Mouse (Mus musculus): ENCODE measurements around the gene Olfr800. TPM values are rescaled to one million over a fixed set of nuclear protein-coding genes. Genes with fewer than 3 reads are reported as not detected.

The Olfr800 gene
- polyA plus RNA-seq (2017; shearing (Covaris generic)), result not detected

DNA sequence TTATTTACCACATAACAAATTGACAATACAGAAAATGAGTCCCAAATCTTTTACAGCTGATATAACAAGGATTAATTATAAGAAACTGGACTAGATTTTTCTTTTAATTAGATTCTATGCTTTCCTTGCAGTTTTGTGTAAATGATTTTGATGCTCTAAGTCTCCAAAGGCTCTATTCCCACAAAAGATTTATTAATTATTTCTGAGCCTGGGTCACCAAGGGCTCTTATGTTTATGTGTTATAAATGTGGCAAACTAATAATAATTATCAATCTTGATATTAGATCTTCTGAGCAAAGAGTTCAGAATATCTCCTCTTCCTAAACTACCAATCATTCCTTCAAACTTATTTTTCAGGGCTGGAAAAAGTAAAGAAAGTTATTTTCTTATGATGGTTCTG lies at the start of gene Olfr800:
Gene Olfr800, plus strand, starts transcription at position 301 of the 400 bp plus-strand sequence.

GRCm38 (mm10) chr10:129612470-129612869 lies 45.0 kb upstream of the Olfr800 start, which contains the start of gene Olfr796:
Gene Olfr796, minus strand, starts transcription at chr10:129612570.

GRCm38 (mm10) chr10:129627834-129628233 lies 29.7 kb upstream of the Olfr800 start, which contains the start of gene Olfr798:
Gene Olfr798, minus strand, starts transcription at chr10:129627934.

GRCm38 (mm10) chr10:129637184-129637583 lies 20.3 kb upstream of the Olfr800 start, which contains the start of gene Olfr799:
Gene Olfr799, plus strand, starts transcription at chr10:129637484.

GRCm38 (mm10) chr10:129673765-129674164 lies 16.3 kb downstream of the Olfr800 start, which contains the start of gene Olfr801:
Gene Olfr801, minus strand, starts transcription at chr10:129673865.

GRCm38 (mm10) chr10:129688069-129688468 lies 30.6 kb downstream of the Olfr800 start, which contains the start of gene Olfr802:
Gene Olfr802, minus strand, starts transcription at chr10:129688169.

DNA sequence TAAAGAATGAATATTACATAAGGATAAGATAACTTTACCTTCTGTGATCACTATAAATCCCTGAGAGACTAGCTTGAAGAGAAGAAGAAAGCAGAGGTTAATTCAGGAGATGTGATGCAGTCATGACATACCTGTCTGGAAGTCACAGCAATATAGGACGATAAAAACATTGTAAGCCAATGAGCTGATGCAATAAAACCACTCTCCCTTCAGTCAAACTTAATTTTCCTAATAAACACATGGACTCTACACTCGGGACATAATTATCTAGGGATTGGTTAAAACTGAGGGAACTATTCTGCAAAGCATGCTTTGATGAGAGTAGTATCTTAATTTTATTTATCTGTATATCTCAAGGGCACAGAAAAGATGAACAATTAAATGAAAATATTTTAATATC lies 36.7 kb downstream of the Olfr800 start, which contains the start of gene Olfr803:
Gene Olfr803, minus strand, starts transcription at position 101 of the 400 bp plus-strand sequence.

GRCm38 (mm10) chr10:129702910-129703309 lies 45.4 kb downstream of the Olfr800 start, which contains the start of gene Olfr804:
Gene Olfr804, plus strand, starts transcription at chr10:129703210.

Other genes starting within 250 kb of the Olfr800 start
- gene Olfr786, start 230.4 kb upstream of the Olfr800 start, polyA plus RNA-seq (2017; shearing (Covaris generic)), result not detected
- 0.20 TPM for gene Olfr787, start 195.8 kb upstream of the Olfr800 start, polyA plus RNA-seq (2017; shearing (Covaris generic))
- gene Olfr788, start 186.7 kb upstream of the Olfr800 start, polyA plus RNA-seq (2017; shearing (Covaris generic)), result 0.21 TPM
- gene Olfr789, start 172.9 kb upstream of the Olfr800 start, polyA plus RNA-seq (2017; shearing (Covaris generic)), result not detected
- gene Olfr790, start 159.2 kb upstream of the Olfr800 start, polyA plus RNA-seq (2017; shearing (Covaris generic)), result not detected
- not detected for gene Olfr791, start 135.9 kb upstream of the Olfr800 start, polyA plus RNA-seq (2017; shearing (Covaris generic))
- gene Olfr792, start 118.5 kb upstream of the Olfr800 start, polyA plus RNA-seq (2017; shearing (Covaris generic)), result not detected
- not detected for gene Olfr794, start 90.0 kb upstream of the Olfr800 start, polyA plus RNA-seq (2017; shearing (Covaris generic))
- not detected for gene Olfr796, start 45.1 kb upstream of the Olfr800 start, polyA plus RNA-seq (2017; shearing (Covaris generic))
- 0.38 TPM for gene Olfr798, start 29.8 kb upstream of the Olfr800 start, polyA plus RNA-seq (2017; shearing (Covaris generic))
- not detected for gene Olfr799, start 20.2 kb upstream of the Olfr800 start, polyA plus RNA-seq (2017; shearing (Covaris generic))
- not detected for gene Olfr801, start 16.2 kb downstream of the Olfr800 start, polyA plus RNA-seq (2017; shearing (Covaris generic))
- not detected for gene Olfr802, start 30.5 kb downstream of the Olfr800 start, polyA plus RNA-seq (2017; shearing (Covaris generic))
- gene Olfr803, start 36.6 kb downstream of the Olfr800 start, polyA plus RNA-seq (2017; shearing (Covaris generic)), result not detected
- gene Olfr804, start 45.5 kb downstream of the Olfr800 start, polyA plus RNA-seq (2017; shearing (Covaris generic)), result not detected
- gene Olfr805, start 71.7 kb downstream of the Olfr800 start, polyA plus RNA-seq (2017; shearing (Covaris generic)), result not detected
- gene Olfr806, start 84.2 kb downstream of the Olfr800 start, polyA plus RNA-seq (2017; shearing (Covaris generic)), result not detected
- gene Olfr807, start 100.1 kb downstream of the Olfr800 start, polyA plus RNA-seq (2017; shearing (Covaris generic)), result 0.21 TPM
- not detected for gene Olfr808, start 107.8 kb downstream of the Olfr800 start, polyA plus RNA-seq (2017; shearing (Covaris generic))
- gene Olfr809, start 116.9 kb downstream of the Olfr800 start, polyA plus RNA-seq (2017; shearing (Covaris generic)), result not detected
- not detected for gene Olfr810, start 137.2 kb downstream of the Olfr800 start, polyA plus RNA-seq (2017; shearing (Covaris generic))
- not detected for gene Olfr811, start 146.7 kb downstream of the Olfr800 start, polyA plus RNA-seq (2017; shearing (Covaris generic))
- gene Olfr812, start 188.4 kb downstream of the Olfr800 start, polyA plus RNA-seq (2017; shearing (Covaris generic)), result not detected
- gene Olfr813, start 197.7 kb downstream of the Olfr800 start, polyA plus RNA-seq (2017; shearing (Covaris generic)), result not detected
- gene Olfr814, start 222.2 kb downstream of the Olfr800 start, polyA plus RNA-seq (2017; shearing (Covaris generic)), result 0.11 TPM
- 0.21 TPM for gene Olfr815, start 248.2 kb downstream of the Olfr800 start, polyA plus RNA-seq (2017; shearing (Covaris generic))

All from effector memory CD4-positive, alpha-beta T cell, adult 7 months (primary cell).